In genomic region chr4:141148009-141148801, GRCm38 (mm10) we compare ENCODE assay signal across 8 mouse cellular contexts. TPM values are rescaled to one million over a fixed set of nuclear protein-coding genes. Genes with fewer than 3 reads are reported as not detected.
A peak's percentile ranks its signal among the peaks of the same experiment; 100 is the strongest.
DNase-seq lines count a peak whose midpoint lies in the region; ATAC-seq and TF ChIP-seq lines count a peak whose summit lies in the region.

No protein-coding gene starts in this region.

- peak overlapping the region; percentile 99 for H3K9ac ChIP-seq in hindbrain, embryonic 13.5 days
- peak overlapping the region; percentile 98 for H3K9ac ChIP-seq in liver, embryonic 11.5 days (ENCODE audit: low read depth, low read length)
- peak overlapping the region; percentile 98 for H3K9ac ChIP-seq in neural tube, embryonic 13.5 days

- peak overlapping the region; percentile 94 for H3K4me3 ChIP-seq in layer of hippocampus, adult 2 months
- peak overlapping the region; percentile 84 for H3K4me3 ChIP-seq in embryonic fibroblast, embryonic 13.5 days (ENCODE audit: insufficient read depth, low read length)
- H3K4me3 ChIP-seq in hindbrain, embryonic 13.5 days, result peak overlapping the region; percentile 100
- H3K4me3 ChIP-seq in liver, embryonic 11.5 days (ENCODE audit: low read depth, low read length), result peak overlapping the region; percentile 100
- H3K4me3 ChIP-seq in neural tube, embryonic 13.5 days, result peak overlapping the region; percentile 99

- WGBS in hindbrain, embryonic 13.5 days, result under 1% methylated on average over 62 of the region's 66 CpGs
- WGBS in liver, embryonic 11.5 days, result under 1% methylated on average over 65 of the region's 66 CpGs
- under 1% methylated on average over 66 of the region's 66 CpGs for WGBS in neural tube, embryonic 13.5 days

- peak overlapping the region; percentile 84 for H3K4me2 ChIP-seq in hindbrain, embryonic 13.5 days
- H3K4me2 ChIP-seq in liver, embryonic 11.5 days, result peak overlapping the region; percentile 93
- peak overlapping the region; percentile 74 for H3K4me2 ChIP-seq in neural tube, embryonic 13.5 days

- no peaks in the 10 kb centered on the region for H3K9me3 ChIP-seq in hindbrain, embryonic 13.5 days
- no peaks in the 10 kb centered on the region for H3K9me3 ChIP-seq in liver, embryonic 11.5 days (ENCODE audit: control insufficient read depth, low read length)
- H3K9me3 ChIP-seq in neural tube, embryonic 13.5 days, result no peaks in the 10 kb centered on the region

- peaks cover 8% of the 10 kb centered on the region; the same call in 1 of the 2 replicates for H3K27me3 ChIP-seq in hindbrain, embryonic 13.5 days
- no peaks in the 10 kb centered on the region for H3K27me3 ChIP-seq in liver, embryonic 11.5 days (replicated peaks; ENCODE audit: control insufficient read depth, insufficient read depth, low read length)
- no peaks in the 10 kb centered on the region for H3K27me3 ChIP-seq in neural tube, embryonic 13.5 days

- no peak for TF ChIP-seq POLR2A in embryonic fibroblast, embryonic 13.5 days (IDR thresholded peaks at IDR 0.05; ENCODE audit: low read depth, low read length)

- H3K27ac ChIP-seq in layer of hippocampus, adult 2 months, result peak overlapping the region; percentile 94
- H3K27ac ChIP-seq in embryonic fibroblast, embryonic 13.5 days (ENCODE audit: insufficient read depth, low read length), result peak overlapping the region; percentile 6; the same call in 1 of the 2 replicates
- peak overlapping the region; percentile 94 for H3K27ac ChIP-seq in hindbrain, embryonic 13.5 days
- H3K27ac ChIP-seq in liver, embryonic 11.5 days (ENCODE audit: low read depth, low read length), result peak overlapping the region; percentile 83
- peak overlapping the region; percentile 93 for H3K27ac ChIP-seq in neural tube, embryonic 13.5 days (replicated peaks)

- DNase-seq in layer of hippocampus, adult 2 months (ENCODE audit: low spot score in 2 of 2), result no peak
- DNase-seq in layer of hippocampus, adult 9-11 months, result no peak
- peak; percentile 52 for DNase-seq in NIH3T3 (ENCODE audit: low read depth)
- peak; percentile 67 for DNase-seq in liver, embryonic 11.5 days (ENCODE audit: low spot score)
- DNase-seq in right cerebral cortex, postnatal 36 days (ENCODE audit: low spot score in 2 of 2), result no peak

- peak; percentile 82 for ATAC-seq in hindbrain, embryonic 13.5 days (ENCODE audit: low FRiP score)
- peak; percentile 70 for ATAC-seq in liver, embryonic 11.5 days (replicated peaks; ENCODE audit: low FRiP score)
- peak; percentile 85 for ATAC-seq in neural tube, embryonic 13.5 days (ENCODE audit: low read depth)

- peak; percentile 46 for TF ChIP-seq CTCF in layer of hippocampus, adult 2 months (conservative IDR thresholded peaks at IDR 0.05)
- no peak for TF ChIP-seq CTCF in embryonic fibroblast, embryonic 13.5 days (IDR thresholded peaks at IDR 0.05; ENCODE audit: borderline replicate concordance, insufficient read depth, low read length)

- H3K36me3 ChIP-seq in hindbrain, embryonic 13.5 days, result no peaks in the 10 kb centered on the region
- H3K36me3 ChIP-seq in liver, embryonic 11.5 days (ENCODE audit: control insufficient read depth, insufficient read depth, low read length), result no peaks in the 10 kb centered on the region
- no peaks in the 10 kb centered on the region for H3K36me3 ChIP-seq in neural tube, embryonic 13.5 days

- H3K4me1 ChIP-seq in embryonic fibroblast, embryonic 13.5 days (ENCODE audit: control insufficient read depth, insufficient read depth, low read length), result no peaks in the 10 kb centered on the region; the same call in 1 of the 2 replicates
- H3K4me1 ChIP-seq in hindbrain, embryonic 13.5 days (replicated peaks), result peaks cover 43% of the 10 kb centered on the region
- peaks cover 23% of the 10 kb centered on the region for H3K4me1 ChIP-seq in liver, embryonic 11.5 days (replicated peaks; ENCODE audit: control insufficient read depth, insufficient read depth, low read length)
- H3K4me1 ChIP-seq in neural tube, embryonic 13.5 days (replicated peaks), result peaks cover 45% of the 10 kb centered on the region

RNA-seq across cellular contexts. Expression of gene Fbxo42, which starts 0.5 kb away (rescaled TPM):
- 10 to 100 TPM; 21.2 to 22.8 TPM for total RNA-seq in layer of hippocampus, adult 2 months (2021)
- 17.9 and 22.1 TPM in 2 replicates for polyA plus RNA-seq in embryonic fibroblast, embryonic 13.5 days (2011; ENCODE audit: insufficient read length, low read depth, missing spikeins)
- 21.9 and 22.3 TPM in 2 replicates for polyA plus RNA-seq in hindbrain, embryonic 13.5 days (2015; fragmentation: Nextera tagmentation; extraction: Ambion mirVana)
- 26.0 and 28.7 TPM in 2 replicates for polyA plus RNA-seq in liver, embryonic 11.5 days (2014; fragmentation: Nextera tagmentation; extraction: Ambion mirVana)
- 23.2 and 24.2 TPM in 2 replicates for polyA plus RNA-seq in neural tube, embryonic 13.5 days (2015; fragmentation: Nextera tagmentation; extraction: Ambion mirVana)

RNA-seq across cellular contexts. Expression of gene Szrd1, which starts 8.6 kb away (rescaled TPM):
- 10 to 100 TPM; 49.7 to 54.3 TPM for total RNA-seq in layer of hippocampus, adult 2 months (2021)
- 117 and 126 TPM in 2 replicates for polyA plus RNA-seq in embryonic fibroblast, embryonic 13.5 days (2011; ENCODE audit: insufficient read length, low read depth, missing spikeins)
- polyA plus RNA-seq in hindbrain, embryonic 13.5 days (2015; fragmentation: Nextera tagmentation; extraction: Ambion mirVana), result 28.9 and 29.3 TPM in 2 replicates
- 24.7 and 26.2 TPM in 2 replicates for polyA plus RNA-seq in liver, embryonic 11.5 days (2014; fragmentation: Nextera tagmentation; extraction: Ambion mirVana)
- polyA plus RNA-seq in neural tube, embryonic 13.5 days (2015; fragmentation: Nextera tagmentation; extraction: Ambion mirVana), result 23.4 and 27.2 TPM in 2 replicates

Comparison
In these comparisons a context has a peak if more than half of its experiments do, and no peak if none do; other contexts are left out.
1. DNase-seq: peak in NIH3T3 (single experiment) and liver, embryonic 11.5 days (single experiment); none in layer of hippocampus, adult 2 months (0 of 2), layer of hippocampus, adult 9-11 months (single experiment) and right cerebral cortex, postnatal 36 days (0 of 2).
2. H3K27ac ChIP-seq: peak in every context shown above with its lines; median percentile 94 in layer of hippocampus, adult 2 months; 94 in hindbrain, embryonic 13.5 days; 93 in neural tube, embryonic 13.5 days; 83 in liver, embryonic 11.5 days; 6 in embryonic fibroblast, embryonic 13.5 days.
3. Peak in every context shown above with its lines, with median percentiles within 50 percentile points of each other: H3K4me3 ChIP-seq, ATAC-seq, H3K4me2 ChIP-seq and H3K9ac ChIP-seq.